Mouse (Mus musculus) hindbrain, embryonic 11.5 days (tissue): ENCODE data around the gene Zfp2. TPM values are rescaled to one million over a fixed set of nuclear protein-coding genes. Genes with fewer than 3 reads are reported as not detected.

ENCODE experiments used
- ATAC-seq: fragments of 200-750 bp; cut with Nextera tagmentation; 2 replicates; pipeline ENCODE4 v1.8.0; 2017; ENCODE audit warnings: mild to moderate bottlenecking, moderate TSS enrichment, moderate library complexity; ENCODE audit not compliant: low FRiP score
- DNase-seq: peaks from one replicate; pipeline ENCODE4 v3.0.0-alpha.2; 2015; ENCODE audit warnings: low spot score
- H3K27ac ChIP-seq: fragments of 300-500 bp; sonication (generic); 2 replicates; pipeline ENCODE4 v1.5.1; 2014; ENCODE audit warnings: mild to moderate bottlenecking, low read depth, low read length
- H3K27me3 ChIP-seq: fragments of 300-500 bp; sonication (generic); 2 replicates; pipeline ENCODE4 v1.6.1; 2014; ENCODE audit warnings: mild to moderate bottlenecking, low read length, moderate library complexity, mixed read lengths; ENCODE audit not compliant: control insufficient read depth, insufficient read depth
- H3K36me3 ChIP-seq: fragments of 300-500 bp; sonication (generic); 2 replicates; pipeline ENCODE4 v1.6.1; 2014; ENCODE audit warnings: mild to moderate bottlenecking, low read length, moderate library complexity, mixed read lengths; ENCODE audit not compliant: control insufficient read depth, insufficient read depth
- H3K4me1 ChIP-seq: fragments of 300-500 bp; sonication (generic); replicated peaks from 2 replicates; pipeline ENCODE4 v1.6.1; 2014; ENCODE audit warnings: low read length, mixed read lengths; ENCODE audit not compliant: control insufficient read depth, insufficient read depth
- H3K4me2 ChIP-seq: fragments of 300-500 bp; sonication (generic); replicated peaks from 2 replicates; pipeline ENCODE4 v1.6.1; 2014; ENCODE audit warnings: mild to moderate bottlenecking, low read depth, low read length
- H3K4me3 ChIP-seq: fragments of 300-500 bp; sonication (generic); 2 replicates; pipeline ENCODE4 v1.5.1; 2014; ENCODE audit warnings: low read depth, low read length
- H3K9ac ChIP-seq: fragments of 300-500 bp; sonication (generic); 2 replicates; pipeline ENCODE4 v1.6.1; 2014; ENCODE audit warnings: low read depth, low read length
- H3K9me3 ChIP-seq: fragments of 300-500 bp; sonication (generic); 2 replicates; pipeline ENCODE4 v1.6.1; 2016; ENCODE audit warnings: low read length; ENCODE audit not compliant: control insufficient read depth
- WGBS: fragments of 180-500 bp; shearing (Covaris S2); extraction: QIAGEN DNeasy Blood & Tissue Kit; methylation state at CpG from one replicate; pipeline ENCODE4 v1.1.7; 2014; 5-methylcytosine and 5-hydroxymethylcytosine counted together
- polyA plus RNA-seq: library from polyadenylated mRNA; unstranded; fragments of >200 nt; fragmentation: Nextera tagmentation; extraction: Ambion mirVana; gene quantifications from 2 replicates; pipeline ENCODE4 v1.2.1, GENCODE M21; 2014

Gene Zfp2
- 30.6 and 37.0 TPM in 2 replicates for polyA plus RNA-seq

GRCm38 (mm10) chr11:50915671-50916320 lies at the start of gene Zfp2:
Gene Zfp2 (minus strand): TSS chr11:50916165.
- Histone ChIP-seq H3K9me3 (peaks cover 6% of the 10 kb centered on the region; the same call in 1 of the 2 replicates), H3K4me2 (peak within 1 kb of the TSS; percentile 42), H3K4me3 (peak within 1 kb of the TSS; percentile 88), H3K9ac (peak within 1 kb of the TSS; percentile 94), H3K4me1 (no peaks in the 10 kb centered on the region), H3K36me3 (peaks cover 12% of the 10 kb centered on the region), H3K27me3 (no peaks in the 10 kb centered on the region), H3K27ac (peak within 1 kb of the TSS; percentile 76)
- peak; percentile 94 for DNase-seq
- WGBS, result under 1% methylated on average over 47 of the region's 47 CpGs
- ATAC-seq, result peak; percentile 98

- ATAC-seq, result no peak
- WGBS, result 97% methylated on average over 2 of the region's 2 CpGs
These were observed 48.9 kb upstream of the Zfp2 start for GRCm38 (mm10) chr11:50964886-50965285.

GRCm38 (mm10) chr11:50953665-50954064 lies 37.7 kb upstream of the Zfp2 start, which contains the start of gene Prop1:
Gene Prop1 (minus strand): TSS chr11:50953765.
- no peaks in the 10 kb centered on the region for H3K9me3 ChIP-seq
- H3K9ac ChIP-seq, result no peak within 1 kb of the TSS
- no peaks in the 10 kb centered on the region for H3K27me3 ChIP-seq
- H3K27ac ChIP-seq, result no peak within 1 kb of the TSS
- H3K4me2 ChIP-seq, result no peak within 1 kb of the TSS
- no peaks in the 10 kb centered on the region for H3K4me1 ChIP-seq
- ATAC-seq, result no peak
- H3K36me3 ChIP-seq, result no peaks in the 10 kb centered on the region
- WGBS, result 68% methylated on average over 6 of the region's 6 CpGs
- no peak for DNase-seq
- H3K4me3 ChIP-seq, result no peak within 1 kb of the TSS

More at GRCm38 (mm10) chr11:50964886-50965285, 48.9 kb upstream of the Zfp2 start:
- H3K27ac ChIP-seq, result no peak overlapping the region
- no peak overlapping the region for H3K4me2 ChIP-seq
- no peak overlapping the region for H3K4me3 ChIP-seq
- no peaks in the 10 kb centered on the region for H3K4me1 ChIP-seq
- no peak for DNase-seq
- H3K9me3 ChIP-seq, result no peaks in the 10 kb centered on the region
- H3K9ac ChIP-seq, result no peak overlapping the region
- no peaks in the 10 kb centered on the region for H3K27me3 ChIP-seq
- no peaks in the 10 kb centered on the region for H3K36me3 ChIP-seq

GRCm38 (mm10) chr11:50952290-50952689 lies 36.3 kb upstream of the Zfp2 start:
- Histone ChIP-seq H3K9ac (no peak overlapping the region), H3K4me3 (no peak overlapping the region), H3K4me2 (no peak overlapping the region), H3K9me3 (no peaks in the 10 kb centered on the region), H3K36me3 (no peaks in the 10 kb centered on the region), H3K27ac (no peak overlapping the region), H3K4me1 (no peaks in the 10 kb centered on the region), H3K27me3 (no peaks in the 10 kb centered on the region)
- no peak for ATAC-seq
- WGBS, result 78% methylated on average over 14 of the region's 14 CpGs
- DNase-seq, result no peak

GRCm38 (mm10) chr11:50943506-50943905 lies 27.5 kb upstream of the Zfp2 start, which contains the start of gene 4933414I15Rik:
Gene 4933414I15Rik (minus strand): TSS chr11:50943765.
- Histone ChIP-seq H3K27ac (no peak within 1 kb of the TSS), H3K4me1 (no peaks in the 10 kb centered on the region), H3K4me3 (no peak within 1 kb of the TSS), H3K4me2 (no peak within 1 kb of the TSS), H3K9me3 (no peaks in the 10 kb centered on the region), H3K27me3 (no peaks in the 10 kb centered on the region), H3K9ac (no peak within 1 kb of the TSS), H3K36me3 (no peaks in the 10 kb centered on the region)
- 80% methylated on average over 14 of the region's 14 CpGs for WGBS
- no peak for ATAC-seq
- DNase-seq, result no peak

GRCm38 (mm10) chr11:50942386-50942785 lies 26.4 kb upstream of the Zfp2 start:
- no peak overlapping the region for H3K4me2 ChIP-seq
- no peak overlapping the region for H3K4me3 ChIP-seq
- no peaks in the 10 kb centered on the region for H3K9me3 ChIP-seq
- no peak overlapping the region for H3K27ac ChIP-seq
- DNase-seq, result no peak
- H3K9ac ChIP-seq, result no peak overlapping the region
- H3K27me3 ChIP-seq, result no peaks in the 10 kb centered on the region
- no peaks in the 10 kb centered on the region for H3K4me1 ChIP-seq
- no peaks in the 10 kb centered on the region for H3K36me3 ChIP-seq
- ATAC-seq, result no peak
- 69% methylated on average over 12 of the region's 12 CpGs for WGBS

- DNase-seq (peak; percentile 81), ATAC-seq (no peak)
- Histone ChIP-seq H3K4me1 (no peaks in the 10 kb centered on the region), H3K36me3 (no peaks in the 10 kb centered on the region), H3K27me3 (no peaks in the 10 kb centered on the region), H3K4me2 (no peak overlapping the region), H3K9ac (no peak overlapping the region), H3K4me3 (no peak overlapping the region), H3K9me3 (no peaks in the 10 kb centered on the region), H3K27ac (no peak overlapping the region)
- 36% methylated on average over 14 of the region's 14 CpGs for WGBS
These were observed 23.8 kb upstream of the Zfp2 start for GRCm38 (mm10) chr11:50939621-50940366.

- WGBS, result 81% methylated on average over 8 of the region's 8 CpGs
- H3K27me3 ChIP-seq, result no peaks in the 10 kb centered on the region
- no peak overlapping the region for H3K27ac ChIP-seq
- no peak overlapping the region for H3K4me2 ChIP-seq
- no peaks in the 10 kb centered on the region for H3K4me1 ChIP-seq
- H3K4me3 ChIP-seq, result no peak overlapping the region
- no peak overlapping the region for H3K9ac ChIP-seq
- H3K9me3 ChIP-seq, result no peaks in the 10 kb centered on the region
- DNase-seq (no peak), ATAC-seq (no peak)
- H3K36me3 ChIP-seq, result no peaks in the 10 kb centered on the region
These were observed 22.5 kb upstream of the Zfp2 start for GRCm38 (mm10) chr11:50938435-50938834.
